Mouse (Mus musculus): ENCODE results near the gene Klf1.

- TF ChIP-seq CTCF (IDR thresholded peaks at IDR 0.05; ENCODE audit: borderline replicate concordance, insufficient read depth, low read length) (no peak), POLR2A (IDR thresholded peaks at IDR 0.05; ENCODE audit: low read depth, low read length) (no peak)
These were observed 48.0 kb downstream of the Klf1 start for GRCm38 (mm10) chr8:84949753-84950152.

Measured in embryonic fibroblast, embryonic 13.5 days (primary cell).